Comparison of ENCODE assay signal across 9 mouse cellular contexts in genomic region chrX:93956727-93957126, GRCm38 (mm10). TPM values are rescaled to one million over a fixed set of nuclear protein-coding genes. Genes with fewer than 3 reads are reported as not detected.
A peak's percentile ranks its signal among the peaks of the same experiment; 100 is the strongest.
DNase-seq lines count a peak whose midpoint lies in the region; ATAC-seq and TF ChIP-seq lines count a peak whose summit lies in the region.
"Had no signal": no experiment of that assay in that cellular context is flagged by ENCODE, and none has a peak within 500 bp of the region (broad histone marks: within the 10 kb centered on the region; RNA-seq: fewer than 3 reads in every experiment).

No protein-coding gene starts in this region.

- peaks cover 14% of the 10 kb centered on the region; the same call in 1 of the 2 replicates for H3K27me3 ChIP-seq in liver, embryonic 12.5 days (replicated peaks)
- 0 out of 2 replicates have a peak, but pooled peaks cover 2% of the 10 kb centered on the region for H3K27me3 ChIP-seq in hindbrain, embryonic 16.5 days (replicated peaks; ENCODE audit: control insufficient read depth, insufficient read depth, low read length)
- no peaks in the 10 kb centered on the region for H3K27me3 ChIP-seq in liver, postnatal 0 days (ENCODE audit: insufficient read depth, low read length)

- peak; percentile 53; the same call in 1 of the 2 replicates for TF ChIP-seq CTCF in brain, embryonic 14.5 days (IDR thresholded peaks at IDR 0.05; ENCODE audit: borderline replicate concordance, extremely low read depth, insufficient read depth, insufficient read length)
- peak; percentile 63 for TF ChIP-seq CTCF in liver, postnatal 0 days (IDR thresholded peaks at IDR 0.05; ENCODE audit: low read depth)

- no peaks in the 10 kb centered on the region for H3K36me3 ChIP-seq in liver, embryonic 12.5 days
- H3K36me3 ChIP-seq in hindbrain, embryonic 16.5 days (ENCODE audit: control insufficient read depth, insufficient read depth, low read length) = no peaks in the 10 kb centered on the region
- H3K36me3 ChIP-seq in liver, postnatal 0 days (replicated peaks; ENCODE audit: insufficient read depth, low read length) = no peaks in the 10 kb centered on the region
- H3K36me3 ChIP-seq: heart, embryonic 15.5 days had no signal

- H3K9me3 ChIP-seq in liver, embryonic 12.5 days (replicated peaks) = no peaks in the 10 kb centered on the region
- no peaks in the 10 kb centered on the region for H3K9me3 ChIP-seq in hindbrain, embryonic 16.5 days (ENCODE audit: control insufficient read depth, low read length)
- no peaks in the 10 kb centered on the region for H3K9me3 ChIP-seq in liver, postnatal 0 days (ENCODE audit: low read length)
- H3K9me3 ChIP-seq: heart, embryonic 15.5 days had no signal

- TF ChIP-seq POLR2A in brain, embryonic 14.5 days (IDR thresholded peaks at IDR 0.05; ENCODE audit: borderline replicate concordance, extremely low read depth, insufficient read depth, insufficient read length, poor library complexity, severe bottlenecking) = no peak

- DNase-seq in adrenal gland, adult (ENCODE audit: inconsistent age in 2 of 2, low spot score in 1 of 2) = peak; percentile 23 to 58
- no peak for DNase-seq in adrenal gland, postnatal 4 days (ENCODE audit: low spot score in 2 of 2)
- DNase-seq in liver = peak; percentile 28
- DNase-seq in brain, embryonic 14.5 days (ENCODE audit: low read depth) = peak; percentile 61
- DNase-seq in liver, postnatal 0 days = no peak

- no peak overlapping the region for H3K4me3 ChIP-seq in liver, embryonic 12.5 days
- H3K4me3 ChIP-seq in hindbrain, embryonic 16.5 days (ENCODE audit: low read length) = no peak overlapping the region
- H3K4me3 ChIP-seq in liver, postnatal 0 days (ENCODE audit: low read depth, low read length) = no peak overlapping the region
- H3K4me3 ChIP-seq: heart, embryonic 15.5 days had no signal

- H3K4me1 ChIP-seq in liver, embryonic 12.5 days = peaks cover 3% of the 10 kb centered on the region; the same call in 1 of the 2 replicates
- H3K4me1 ChIP-seq in hindbrain, embryonic 16.5 days (ENCODE audit: control insufficient read depth, insufficient read depth, low read depth, low read length) = no peaks in the 10 kb centered on the region
- H3K4me1 ChIP-seq in liver, postnatal 0 days (ENCODE audit: insufficient read depth) = no peaks in the 10 kb centered on the region
- H3K4me1 ChIP-seq: heart, embryonic 15.5 days had no signal

- no peak for TF ChIP-seq EP300 in liver, postnatal 0 days (IDR thresholded peaks at IDR 0.05; ENCODE audit: low read depth)

- H3K27ac ChIP-seq in liver, embryonic 12.5 days = no peak overlapping the region
- no peak overlapping the region for H3K27ac ChIP-seq in hindbrain, embryonic 16.5 days (ENCODE audit: low read depth, low read length)
- no peak overlapping the region for H3K27ac ChIP-seq in liver, postnatal 0 days (ENCODE audit: low read depth)
- H3K27ac ChIP-seq: heart, embryonic 15.5 days had no signal

- no peak overlapping the region for H3K9ac ChIP-seq in liver, embryonic 12.5 days
- H3K9ac ChIP-seq in hindbrain, embryonic 16.5 days (ENCODE audit: low read depth, low read length) = no peak overlapping the region
- no peak overlapping the region for H3K9ac ChIP-seq in liver, postnatal 0 days (replicated peaks)
- H3K9ac ChIP-seq: heart, embryonic 15.5 days had no signal

- WGBS in liver, embryonic 12.5 days (ENCODE audit: insufficient replicate concordance) = 21% methylated on average over 1 of the region's 1 CpGs
- WGBS in hindbrain, embryonic 16.5 days = 32% methylated on average over 1 of the region's 1 CpGs
- 40% methylated on average over 1 of the region's 1 CpGs for WGBS in liver, postnatal 0 days (ENCODE audit: insufficient replicate concordance)

- no peak for ATAC-seq in liver, embryonic 12.5 days
- ATAC-seq in hindbrain, embryonic 16.5 days = peak; percentile 67; the same call in 1 of the 2 replicates
- no peak for ATAC-seq in liver, postnatal 0 days
- no peak for ATAC-seq in activated CD4-positive, CD25-positive, alpha-beta regulatory T cell, adult 4 months

- no peak overlapping the region for H3K4me2 ChIP-seq in liver, embryonic 12.5 days
- H3K4me2 ChIP-seq in hindbrain, embryonic 16.5 days (ENCODE audit: low read length) = no peak overlapping the region
- no peak overlapping the region for H3K4me2 ChIP-seq in liver, postnatal 0 days (ENCODE audit: low read depth, low read length)
- H3K4me2 ChIP-seq: heart, embryonic 15.5 days had no signal

RNA-seq across cellular contexts. Expression of gene AU015836, which starts 11.7 kb away (rescaled TPM):
- total RNA-seq in adrenal gland, postnatal 4 days (2021) = under 1 TPM in 1 of 2 experiments, not detected in 1; 0.48 TPM
- polyA plus RNA-seq in liver, embryonic 12.5 days (2016; fragmentation: Nextera tagmentation; extraction: Ambion mirVana) = 0.17 and 0.37 TPM in 2 replicates
- not detected in 2 replicates for polyA plus RNA-seq in brain, embryonic 14.5 days (2012; rRNA removed)
- polyA plus RNA-seq in hindbrain, embryonic 16.5 days (2015; fragmentation: Nextera tagmentation; extraction: Ambion mirVana) = not detected in 2 replicates
- polyA plus RNA-seq in liver, postnatal 0 days (2015; fragmentation: Nextera tagmentation; extraction: Ambion mirVana) = 0.06 TPM in 1 of 2 replicates, not detected in the other
- polyA plus RNA-seq in activated CD4-positive, CD25-positive, alpha-beta regulatory T cell, adult 4 months (2017; shearing (Covaris generic)) = not detected
- polyA plus RNA-seq: heart, embryonic 15.5 days had no signal

Comparison
In these comparisons a context has a peak if more than half of its experiments do, and no peak if none do; other contexts are left out.
1. DNase-seq: peak in adrenal gland, adult (2 of 2), liver (single experiment) and brain, embryonic 14.5 days (single experiment); none in adrenal gland, postnatal 4 days (0 of 2) and liver, postnatal 0 days (single experiment).